Mouse (Mus musculus): ENCODE results near the gene Gm10134. TPM values are rescaled to one million over a fixed set of nuclear protein-coding genes. Genes with fewer than 3 reads are reported as not detected.
A peak's percentile ranks its signal among the peaks of the same experiment; 100 is the strongest.
"Not testable (repeated sequence)": the region's sequence is repeated elsewhere in the genome, so short reads cannot be mapped to it uniquely, and the experiment has no call there.

Gene Gm10134
- polyA plus RNA-seq, 1 experiment from 2014 or later: 1.5 TPM

- no peak for ATAC-seq
- no peak overlapping the region for H3K27ac ChIP-seq (ENCODE audit: low read depth)
- WGBS (ENCODE audit: insufficient replicate concordance): 42% methylated on average over 4 of the region's 4 CpGs
Measured at GRCm38 (mm10) chr2:28498431-28498830, 7.5 kb upstream of the Gm10134 start.

GRCm38 (mm10) chr2:28502987-28503386 is 2.9 kb upstream of the Gm10134 start:
- no peaks in the 10 kb centered on the region for H3K36me3 ChIP-seq (replicated peaks; ENCODE audit: insufficient read depth, low read length)
- no peaks in the 10 kb centered on the region for H3K4me1 ChIP-seq (ENCODE audit: insufficient read depth)
- WGBS (ENCODE audit: insufficient replicate concordance): 68% methylated on average over 10 of the region's 10 CpGs
- TF ChIP-seq EP300 (IDR thresholded peaks at IDR 0.05; ENCODE audit: low read depth) (no peak), CTCF (IDR thresholded peaks at IDR 0.05; ENCODE audit: low read depth) (no peak)
- H3K4me2 ChIP-seq (ENCODE audit: low read depth, low read length): no peak overlapping the region
- 0 out of 2 replicates have a peak, but pooled peaks cover 2% of the 10 kb centered on the region for H3K27me3 ChIP-seq (ENCODE audit: insufficient read depth, low read length)
- ATAC-seq (no peak), DNase-seq (no peak)
- H3K27ac ChIP-seq (ENCODE audit: low read depth): no peak overlapping the region
- no peak overlapping the region for H3K9ac ChIP-seq (replicated peaks)
- H3K4me3 ChIP-seq (ENCODE audit: low read depth, low read length): no peak overlapping the region
- H3K9me3 ChIP-seq (ENCODE audit: low read length): no peaks in the 10 kb centered on the region

More at GRCm38 (mm10) chr2:28498431-28498830, 7.5 kb upstream of the Gm10134 start:
- no peaks in the 10 kb centered on the region for H3K4me1 ChIP-seq (ENCODE audit: insufficient read depth)
- TF ChIP-seq EP300 (IDR thresholded peaks at IDR 0.05; ENCODE audit: low read depth) (no peak), CTCF (IDR thresholded peaks at IDR 0.05; ENCODE audit: low read depth) (no peak)
- no peak for DNase-seq
- no peak overlapping the region for H3K4me2 ChIP-seq (ENCODE audit: low read depth, low read length)
- no peak overlapping the region for H3K4me3 ChIP-seq (ENCODE audit: low read depth, low read length)
- H3K36me3 ChIP-seq (replicated peaks; ENCODE audit: insufficient read depth, low read length): no peaks in the 10 kb centered on the region
- no peaks in the 10 kb centered on the region for H3K27me3 ChIP-seq (ENCODE audit: insufficient read depth, low read length)
- no peak overlapping the region for H3K9ac ChIP-seq (replicated peaks)
- no peaks in the 10 kb centered on the region for H3K9me3 ChIP-seq (ENCODE audit: low read length)

- Histone ChIP-seq H3K4me3 (ENCODE audit: low read depth, low read length) (no peak overlapping the region), H3K9ac (replicated peaks) (no peak overlapping the region), H3K4me2 (ENCODE audit: low read depth, low read length) (no peak overlapping the region), H3K4me1 (ENCODE audit: insufficient read depth) (no peaks in the 10 kb centered on the region), H3K9me3 (ENCODE audit: low read length) (no peaks in the 10 kb centered on the region), H3K27ac (ENCODE audit: low read depth) (no peak overlapping the region), H3K36me3 (replicated peaks; ENCODE audit: insufficient read depth, low read length) (no peaks in the 10 kb centered on the region), H3K27me3 (ENCODE audit: insufficient read depth, low read length) (0 out of 2 replicates have a peak, but pooled peaks cover 2% of the 10 kb centered on the region)
- WGBS (ENCODE audit: insufficient replicate concordance): 85% methylated on average over 13 of the region's 13 CpGs
- no peak for TF ChIP-seq EP300 (IDR thresholded peaks at IDR 0.05; ENCODE audit: low read depth)
- TF ChIP-seq CTCF (IDR thresholded peaks at IDR 0.05; ENCODE audit: low read depth): no peak
- no peak for DNase-seq
- no peak for ATAC-seq
Measured at GRCm38 (mm10) chr2:28504676-28505075, 1.2 kb upstream of the Gm10134 start.

- Histone ChIP-seq H3K36me3 (replicated peaks; ENCODE audit: insufficient read depth, low read length) (no peaks in the 10 kb centered on the region), H3K27me3 (ENCODE audit: insufficient read depth, low read length) (0 out of 2 replicates have a peak, but pooled peaks cover 6% of the 10 kb centered on the region), H3K4me3 (ENCODE audit: low read depth, low read length) (no peak overlapping the region), H3K9me3 (ENCODE audit: low read length) (no peaks in the 10 kb centered on the region), H3K9ac (replicated peaks) (no peak overlapping the region), H3K4me2 (ENCODE audit: low read depth, low read length) (no peak overlapping the region), H3K27ac (ENCODE audit: low read depth) (no peak overlapping the region), H3K4me1 (ENCODE audit: insufficient read depth) (no peaks in the 10 kb centered on the region)
- WGBS (ENCODE audit: insufficient replicate concordance): 75% methylated on average over 6 of the region's 6 CpGs
- DNase-seq: no peak
- TF ChIP-seq EP300 (IDR thresholded peaks at IDR 0.05; ENCODE audit: low read depth) (no peak), CTCF (IDR thresholded peaks at IDR 0.05; ENCODE audit: low read depth) (no peak)
- no peak for ATAC-seq
Measured at GRCm38 (mm10) chr2:28506291-28506690, 396 bp downstream of the Gm10134 start.

- not testable (repeated sequence) for H3K9ac ChIP-seq (replicated peaks); H3K9me3 ChIP-seq (ENCODE audit: low read length); H3K36me3 ChIP-seq (replicated peaks; ENCODE audit: insufficient read depth, low read length); H3K4me3 ChIP-seq (ENCODE audit: low read depth, low read length); DNase-seq; H3K4me2 ChIP-seq (ENCODE audit: low read depth, low read length); ATAC-seq; H3K27ac ChIP-seq (ENCODE audit: low read depth)
- H3K27me3 ChIP-seq (ENCODE audit: insufficient read depth, low read length): peaks cover 25% of the 10 kb centered on the region
- peaks cover 11% of the 10 kb centered on the region for H3K4me1 ChIP-seq (ENCODE audit: insufficient read depth)
- TF ChIP-seq CTCF (IDR thresholded peaks at IDR 0.05; ENCODE audit: low read depth): peak; percentile 45
- 43% methylated on average over 5 of the region's 5 CpGs for WGBS (ENCODE audit: insufficient replicate concordance)
Measured at GRCm38 (mm10) chr2:28511600-28511999, 5.7 kb downstream of the Gm10134 start.

GRCm38 (mm10) chr2:28512798-28513401 is 7.0 kb downstream of the Gm10134 start, which contains the start of gene Ralgds:
Ralgds (plus strand) TSS chr2:28513125.
- Histone ChIP-seq H3K27me3 (ENCODE audit: insufficient read depth, low read length) (peaks cover 25% of the 10 kb centered on the region), H3K4me2 (ENCODE audit: low read depth, low read length) (peak within 1 kb of the TSS; percentile 87), H3K36me3 (replicated peaks; ENCODE audit: insufficient read depth, low read length) (no peaks in the 10 kb centered on the region), H3K4me3 (ENCODE audit: low read depth, low read length) (peak within 1 kb of the TSS; percentile 50), H3K4me1 (ENCODE audit: insufficient read depth) (peaks cover 14% of the 10 kb centered on the region), H3K9me3 (ENCODE audit: low read length) (no peaks in the 10 kb centered on the region), H3K27ac (ENCODE audit: low read depth) (no peak within 1 kb of the TSS), H3K9ac (replicated peaks) (peak within 1 kb of the TSS; percentile 44)
- peak; percentile 50 for DNase-seq
- 1% methylated on average over 63 of the region's 71 CpGs for WGBS (ENCODE audit: insufficient replicate concordance)
- ATAC-seq: peak; percentile 42; the same call in 1 of the 2 replicates
- TF ChIP-seq CTCF (IDR thresholded peaks at IDR 0.05; ENCODE audit: low read depth) (peak; percentile 16; the same call in 1 of the 2 replicates), EP300 (IDR thresholded peaks at IDR 0.05; ENCODE audit: low read depth) (no peak)
